Mouse (Mus musculus) olfactory bulb, adult 2 months (tissue): ENCODE data around the gene D630045J12Rik.

Experiments used
- CTCF ChIP-seq: fragments of 200-500 bp; IDR thresholded peaks from 2 replicates; pipeline ENCODE4 v1.5.1; 2012; ENCODE audit warnings: low read depth, mild to moderate bottlenecking, low read length, moderate library complexity; ENCODE audit not compliant: insufficient read depth
- POLR2A ChIP-seq: fragments of 200-500 bp; IDR thresholded peaks from 2 replicates; pipeline ENCODE4 v1.6.1; 2012; ENCODE audit warnings: mild to moderate bottlenecking, low read depth, low read length, moderate library complexity; ENCODE audit not compliant: insufficient read depth

DNA sequence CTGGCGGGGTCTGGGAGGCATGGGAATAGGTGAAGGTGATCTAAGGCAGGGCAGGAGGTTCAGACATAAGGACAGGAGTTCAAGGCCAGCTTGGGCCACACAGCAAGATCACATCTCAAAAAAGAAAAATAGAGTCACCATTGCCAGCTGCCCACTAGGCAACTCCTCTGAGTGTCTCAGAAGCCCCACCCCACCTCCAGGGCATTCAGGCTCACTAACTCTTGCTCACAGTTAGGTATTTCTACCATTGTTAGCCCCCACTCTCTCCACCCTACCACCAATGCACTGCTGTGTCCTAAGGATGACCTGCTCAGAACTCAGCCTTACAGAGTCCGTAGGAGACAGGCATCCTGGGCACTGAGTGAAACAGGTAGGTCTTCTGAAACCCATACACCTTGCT lies 46.2 kb downstream of the D630045J12Rik start:
- TF ChIP-seq CTCF (no peak), POLR2A (no peak)
